Mouse (Mus musculus): ENCODE measurements around the gene Ugp2.
A peak's percentile ranks its signal among the peaks of the same experiment; 100 is the strongest.
"Not testable (repeated sequence)": the region's sequence is repeated elsewhere in the genome, so short reads cannot be mapped to it uniquely, and the experiment has no call there.

The Ugp2 gene

GRCm38 (mm10) chr11:21332639-21333295 is 38.2 kb downstream of the Ugp2 start:
- no peak for ATAC-seq (ENCODE audit: low TSS enrichment)

GRCm38 (mm10) chr11:21328141-21328540 is 42.9 kb downstream of the Ugp2 start:
- ATAC-seq (ENCODE audit: low TSS enrichment) = no peak

GRCm38 (mm10) chr11:21327486-21327885 is 43.5 kb downstream of the Ugp2 start:
- ATAC-seq (ENCODE audit: low TSS enrichment) = peak; percentile 60

GRCm38 (mm10) chr11:21326770-21327169 is 44.2 kb downstream of the Ugp2 start:
- ATAC-seq (ENCODE audit: low TSS enrichment) = no peak

- no peak for ATAC-seq (ENCODE audit: low TSS enrichment)
These were observed 45.2 kb downstream of the Ugp2 start for GRCm38 (mm10) chr11:21325781-21326180.

- ATAC-seq (ENCODE audit: low TSS enrichment) = no peak
These were observed 48.7 kb downstream of the Ugp2 start for GRCm38 (mm10) chr11:21322349-21322748.

- ATAC-seq (ENCODE audit: low TSS enrichment) = no peak
These were observed 49.4 kb downstream of the Ugp2 start for GRCm38 (mm10) chr11:21321577-21321976.

GRCm38 (mm10) chr11:21313922-21314657 is 56.9 kb downstream of the Ugp2 start:
- no peak for ATAC-seq (ENCODE audit: low TSS enrichment)

- no peak for ATAC-seq (ENCODE audit: low TSS enrichment)
These were observed 61.5 kb downstream of the Ugp2 start for GRCm38 (mm10) chr11:21309516-21309915.

GRCm38 (mm10) chr11:21308119-21308518 is 62.9 kb downstream of the Ugp2 start:
- ATAC-seq (ENCODE audit: low TSS enrichment) = no peak

- ATAC-seq (ENCODE audit: low TSS enrichment) = no peak
These were observed 63.8 kb downstream of the Ugp2 start for GRCm38 (mm10) chr11:21307078-21307668.

- no peak for ATAC-seq (ENCODE audit: low TSS enrichment)
These were observed 67.4 kb downstream of the Ugp2 start for GRCm38 (mm10) chr11:21303619-21304018.

- no peak for ATAC-seq (ENCODE audit: low TSS enrichment)
These were observed 75.5 kb downstream of the Ugp2 start for GRCm38 (mm10) chr11:21295486-21295885.

GRCm38 (mm10) chr11:21288153-21288552 is 82.8 kb downstream of the Ugp2 start:
- ATAC-seq (ENCODE audit: low TSS enrichment) = not testable (repeated sequence)

GRCm38 (mm10) chr11:21286391-21286790 is 84.6 kb downstream of the Ugp2 start:
- no peak for ATAC-seq (ENCODE audit: low TSS enrichment)

GRCm38 (mm10) chr11:21276151-21276550 is 94.8 kb downstream of the Ugp2 start:
- no peak for ATAC-seq (ENCODE audit: low TSS enrichment)

All from frontal cortex, adult (tissue).